Mouse (Mus musculus): ENCODE results near the gene Tle4. TPM values are rescaled to one million over a fixed set of nuclear protein-coding genes. Genes with fewer than 3 reads are reported as not detected.

Gene Tle4
- polyA plus RNA-seq, 1 experiment from 2014 or later = 26.7 TPM

- WGBS = 8% methylated on average over 11 of the region's 11 CpGs
- Histone ChIP-seq H3K9me3 (replicated peaks; ENCODE audit: control insufficient read depth, low read length, poor library complexity, severe bottlenecking) (no peaks in the 10 kb centered on the region), H3K36me3 (ENCODE audit: control insufficient read depth, insufficient read depth, low read length) (no peaks in the 10 kb centered on the region), H3K4me1 (ENCODE audit: control insufficient read depth, insufficient read depth, low read length) (peaks cover 38% of the 10 kb centered on the region), H3K27me3 (ENCODE audit: control insufficient read depth, insufficient read depth, low read depth, low read length) (no peaks in the 10 kb centered on the region), H3K9ac (ENCODE audit: low read depth, low read length) (peak overlapping the region; percentile 56), H3K4me2 (ENCODE audit: low read length) (peak overlapping the region; percentile 65), H3K27ac (ENCODE audit: low read length) (peak overlapping the region; percentile 70; the same call in 1 of the 2 replicates), H3K4me3 (ENCODE audit: low read depth, low read length) (peak overlapping the region; percentile 69)
- ATAC-seq = no peak
Observed at GRCm38 (mm10) chr19:14595390-14595997, 2.4 kb downstream of the Tle4 start.

GRCm38 (mm10) chr19:14594537-14594936 lies 3.3 kb downstream of the Tle4 start:
- Histone ChIP-seq H3K9ac (ENCODE audit: low read depth, low read length) (peak overlapping the region; percentile 48; the same call in 1 of the 2 replicates), H3K27ac (ENCODE audit: low read length) (no peak overlapping the region), H3K9me3 (replicated peaks; ENCODE audit: control insufficient read depth, low read length, poor library complexity, severe bottlenecking) (no peaks in the 10 kb centered on the region), H3K4me2 (ENCODE audit: low read length) (peak overlapping the region; percentile 65), H3K4me1 (ENCODE audit: control insufficient read depth, insufficient read depth, low read length) (peaks cover 40% of the 10 kb centered on the region), H3K4me3 (ENCODE audit: low read depth, low read length) (peak overlapping the region; percentile 69), H3K36me3 (ENCODE audit: control insufficient read depth, insufficient read depth, low read length) (no peaks in the 10 kb centered on the region), H3K27me3 (ENCODE audit: control insufficient read depth, insufficient read depth, low read depth, low read length) (no peaks in the 10 kb centered on the region)
- no peak for ATAC-seq
- WGBS = 57% methylated on average over 3 of the region's 3 CpGs

GRCm38 (mm10) chr19:14591809-14592535 lies 5.9 kb downstream of the Tle4 start:
- Histone ChIP-seq H3K4me2 (ENCODE audit: low read length) (peak overlapping the region; percentile 45), H3K9ac (ENCODE audit: low read depth, low read length) (no peak overlapping the region), H3K27ac (ENCODE audit: low read length) (no peak overlapping the region), H3K4me3 (ENCODE audit: low read depth, low read length) (peak overlapping the region; percentile 13), H3K27me3 (ENCODE audit: control insufficient read depth, insufficient read depth, low read depth, low read length) (no peaks in the 10 kb centered on the region), H3K9me3 (replicated peaks; ENCODE audit: control insufficient read depth, low read length, poor library complexity, severe bottlenecking) (no peaks in the 10 kb centered on the region), H3K36me3 (ENCODE audit: control insufficient read depth, insufficient read depth, low read length) (no peaks in the 10 kb centered on the region), H3K4me1 (ENCODE audit: control insufficient read depth, insufficient read depth, low read length) (peaks cover 50% of the 10 kb centered on the region)
- ATAC-seq = no peak
- 45% methylated on average over 10 of the region's 10 CpGs for WGBS

DNA sequence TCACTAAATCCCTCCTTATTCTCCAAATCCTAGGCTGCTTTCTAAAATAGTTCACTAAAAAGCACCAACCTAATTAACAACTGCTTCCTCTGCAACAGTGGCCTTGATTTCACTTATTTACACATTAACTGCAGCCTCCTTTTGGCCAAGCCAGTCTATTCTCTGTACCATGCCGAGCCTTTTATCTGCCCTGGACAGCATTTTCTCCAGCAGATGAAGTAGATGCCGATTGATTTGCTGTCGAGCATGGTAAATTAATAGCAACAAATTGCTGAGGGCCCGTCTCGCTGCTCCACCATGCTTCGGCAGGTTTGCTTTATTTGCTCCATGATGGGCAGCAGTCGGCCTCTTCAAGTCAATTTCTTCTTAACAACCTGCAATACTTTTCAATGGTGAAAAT lies 7.7 kb downstream of the Tle4 start:
- WGBS = 39% methylated on average over 7 of the region's 7 CpGs
- H3K9ac ChIP-seq (ENCODE audit: low read depth, low read length) = 0 out of 2 replicates have a peak overlapping the region, but pooled peaks have one; percentile 31
- no peaks in the 10 kb centered on the region for H3K36me3 ChIP-seq (ENCODE audit: control insufficient read depth, insufficient read depth, low read length)
- no peak for ATAC-seq
- H3K9me3 ChIP-seq (replicated peaks; ENCODE audit: control insufficient read depth, low read length, poor library complexity, severe bottlenecking) = no peaks in the 10 kb centered on the region
- H3K27ac ChIP-seq (ENCODE audit: low read length) = no peak overlapping the region
- peaks cover 52% of the 10 kb centered on the region for H3K4me1 ChIP-seq (ENCODE audit: control insufficient read depth, insufficient read depth, low read length)
- H3K4me2 ChIP-seq (ENCODE audit: low read length) = peak overlapping the region; percentile 23
- no peaks in the 10 kb centered on the region; the same call in 1 of the 2 replicates for H3K27me3 ChIP-seq (ENCODE audit: control insufficient read depth, insufficient read depth, low read depth, low read length)
- H3K4me3 ChIP-seq (ENCODE audit: low read depth, low read length) = no peak overlapping the region

DNA sequence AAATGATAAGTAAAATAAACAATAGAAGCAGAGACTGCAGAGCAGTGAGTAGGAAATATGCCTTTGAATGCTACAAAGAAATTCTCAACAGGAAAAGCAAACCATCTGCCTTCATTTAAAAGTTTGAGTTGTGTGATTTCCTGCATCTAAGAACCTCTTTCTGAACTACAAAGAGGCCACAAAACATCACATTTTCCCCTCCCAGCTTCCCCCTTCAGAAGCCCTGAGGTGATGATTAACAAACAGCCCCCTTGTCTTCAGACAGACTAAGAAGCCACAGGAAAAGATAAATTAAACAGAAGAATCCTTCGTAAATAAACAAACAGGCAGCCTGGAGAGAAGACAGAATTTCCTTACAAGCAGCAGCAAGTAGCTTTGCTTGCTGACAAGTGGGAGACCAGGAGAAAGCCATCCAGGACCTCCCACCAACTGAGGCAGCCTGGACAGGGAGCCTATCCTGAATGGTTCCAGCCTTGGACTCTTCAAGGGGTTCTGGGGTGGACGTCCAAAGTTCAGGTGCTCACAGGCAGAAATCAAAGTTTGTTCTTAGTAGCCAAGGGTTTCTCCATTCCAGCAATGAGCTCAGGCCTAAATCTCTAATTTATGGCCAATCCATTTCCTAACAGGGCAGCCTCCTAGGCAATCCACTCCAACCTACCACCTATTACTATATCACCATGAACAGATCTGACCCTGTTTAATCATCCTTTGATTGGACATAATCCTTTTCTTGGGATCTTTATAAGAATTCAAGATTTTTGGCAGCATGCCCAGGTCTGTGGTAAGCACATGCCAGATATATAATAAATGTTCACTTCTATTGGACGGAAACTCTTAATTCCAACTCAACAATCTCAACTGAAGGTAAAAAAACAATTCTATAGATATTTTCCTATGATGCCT lies 9.4 kb downstream of the Tle4 start:
- H3K9ac ChIP-seq (ENCODE audit: low read depth, low read length) = no peak overlapping the region
- no peak overlapping the region for H3K4me2 ChIP-seq (ENCODE audit: low read length)
- 50% methylated on average over 3 of the region's 3 CpGs for WGBS
- no peak overlapping the region for H3K27ac ChIP-seq (ENCODE audit: low read length)
- no peaks in the 10 kb centered on the region for H3K36me3 ChIP-seq (ENCODE audit: control insufficient read depth, insufficient read depth, low read length)
- no peaks in the 10 kb centered on the region; the same call in 1 of the 2 replicates for H3K27me3 ChIP-seq (ENCODE audit: control insufficient read depth, insufficient read depth, low read depth, low read length)
- no peaks in the 10 kb centered on the region for H3K9me3 ChIP-seq (replicated peaks; ENCODE audit: control insufficient read depth, low read length, poor library complexity, severe bottlenecking)
- peaks cover 45% of the 10 kb centered on the region for H3K4me1 ChIP-seq (ENCODE audit: control insufficient read depth, insufficient read depth, low read length)
- no peak for ATAC-seq
- no peak overlapping the region for H3K4me3 ChIP-seq (ENCODE audit: low read depth, low read length)

- no peaks in the 10 kb centered on the region; the same call in 1 of the 2 replicates for H3K27me3 ChIP-seq (ENCODE audit: control insufficient read depth, insufficient read depth, low read depth, low read length)
- WGBS = 83% methylated on average over 3 of the region's 3 CpGs
Observed at GRCm38 (mm10) chr19:14586171-14586570, 11.7 kb downstream of the Tle4 start.

GRCm38 (mm10) chr19:14585731-14586130 lies 12.1 kb downstream of the Tle4 start:
- Histone ChIP-seq H3K4me2 (ENCODE audit: low read length) (no peak overlapping the region), H3K27ac (ENCODE audit: low read length) (no peak overlapping the region), H3K9me3 (replicated peaks; ENCODE audit: control insufficient read depth, low read length, poor library complexity, severe bottlenecking) (no peaks in the 10 kb centered on the region), H3K4me1 (ENCODE audit: control insufficient read depth, insufficient read depth, low read length) (peaks cover 28% of the 10 kb centered on the region), H3K27me3 (ENCODE audit: control insufficient read depth, insufficient read depth, low read depth, low read length) (no peaks in the 10 kb centered on the region; the same call in 1 of the 2 replicates), H3K4me3 (ENCODE audit: low read depth, low read length) (no peak overlapping the region), H3K36me3 (ENCODE audit: control insufficient read depth, insufficient read depth, low read length) (0 out of 2 replicates have a peak, but pooled peaks cover 3% of the 10 kb centered on the region), H3K9ac (ENCODE audit: low read depth, low read length) (no peak overlapping the region)
- no peak for ATAC-seq
- WGBS = 91% methylated on average over 4 of the region's 4 CpGs

More at GRCm38 (mm10) chr19:14586171-14586570, 11.7 kb downstream of the Tle4 start:
- Histone ChIP-seq H3K27ac (ENCODE audit: low read length) (no peak overlapping the region), H3K36me3 (ENCODE audit: control insufficient read depth, insufficient read depth, low read length) (0 out of 2 replicates have a peak, but pooled peaks cover 1% of the 10 kb centered on the region), H3K9ac (ENCODE audit: low read depth, low read length) (no peak overlapping the region), H3K9me3 (replicated peaks; ENCODE audit: control insufficient read depth, low read length, poor library complexity, severe bottlenecking) (no peaks in the 10 kb centered on the region), H3K4me2 (ENCODE audit: low read length) (no peak overlapping the region), H3K4me1 (ENCODE audit: control insufficient read depth, insufficient read depth, low read length) (peaks cover 31% of the 10 kb centered on the region), H3K4me3 (ENCODE audit: low read depth, low read length) (no peak overlapping the region)
- ATAC-seq = no peak

GRCm38 (mm10) chr19:14585235-14585634 lies 12.6 kb downstream of the Tle4 start:
- Histone ChIP-seq H3K9ac (ENCODE audit: low read depth, low read length) (no peak overlapping the region), H3K36me3 (ENCODE audit: control insufficient read depth, insufficient read depth, low read length) (0 out of 2 replicates have a peak, but pooled peaks cover 3% of the 10 kb centered on the region), H3K9me3 (replicated peaks; ENCODE audit: control insufficient read depth, low read length, poor library complexity, severe bottlenecking) (no peaks in the 10 kb centered on the region), H3K4me2 (ENCODE audit: low read length) (no peak overlapping the region), H3K27ac (ENCODE audit: low read length) (no peak overlapping the region), H3K4me3 (ENCODE audit: low read depth, low read length) (no peak overlapping the region), H3K27me3 (ENCODE audit: control insufficient read depth, insufficient read depth, low read depth, low read length) (no peaks in the 10 kb centered on the region; the same call in 1 of the 2 replicates), H3K4me1 (ENCODE audit: control insufficient read depth, insufficient read depth, low read length) (peaks cover 25% of the 10 kb centered on the region)
- ATAC-seq = no peak
- 93% methylated on average over 3 of the region's 3 CpGs for WGBS
